Mouse (Mus musculus) hindbrain, embryonic 14.5 days (tissue): ENCODE data around the gene Igll1. TPM values are rescaled to one million over a fixed set of nuclear protein-coding genes. Genes with fewer than 3 reads are reported as not detected.

ENCODE experiments used
- ATAC-seq: fragments of 200-750 bp; cut with Nextera tagmentation; 2 replicates; pipeline ENCODE4 v1.8.0; 2017; ENCODE audit warnings: moderate number of reproducible peaks, mild to moderate bottlenecking, moderate TSS enrichment, moderate library complexity; ENCODE audit not compliant: low FRiP score
- DNase-seq: peaks from one replicate; pipeline ENCODE4 v3.0.0-alpha.2; 2015; ENCODE audit warnings: low spot score
- H3K27ac ChIP-seq: fragments of 300-500 bp; sonication (generic); 2 replicates; pipeline ENCODE4 v1.5.1; 2014; ENCODE audit warnings: mild to moderate bottlenecking, moderate library complexity
- H3K27me3 ChIP-seq: fragments of 300-500 bp; sonication (generic); 2 replicates; pipeline ENCODE4 v1.6.1; 2014; ENCODE audit warnings: mild to moderate bottlenecking, low read length, mixed read lengths; ENCODE audit not compliant: control insufficient read depth, insufficient read depth
- H3K36me3 ChIP-seq: fragments of 300-500 bp; sonication (generic); replicated peaks from 2 replicates; pipeline ENCODE4 v1.6.1; 2014; ENCODE audit not compliant: control insufficient read depth, insufficient read depth
- H3K4me1 ChIP-seq: fragments of 300-500 bp; sonication (generic); replicated peaks from 2 replicates; pipeline ENCODE4 v1.6.1; 2014; ENCODE audit warnings: antibody characterized with exemption, low read length, mixed read lengths; ENCODE audit not compliant: control insufficient read depth, insufficient read depth
- H3K4me2 ChIP-seq: fragments of 300-500 bp; sonication (generic); replicated peaks from 2 replicates; pipeline ENCODE4 v1.6.1; 2014; ENCODE audit warnings: mild to moderate bottlenecking, moderate library complexity
- H3K4me3 ChIP-seq: fragments of 300-500 bp; sonication (generic); replicated peaks from 2 replicates; pipeline ENCODE4 v1.5.1; 2014; ENCODE audit warnings: mild to moderate bottlenecking, low read length
- H3K9ac ChIP-seq: fragments of 300-500 bp; sonication (generic); 2 replicates; pipeline ENCODE4 v1.6.1; 2014
- H3K9me3 ChIP-seq: fragments of 300-500 bp; sonication (generic); 2 replicates; pipeline ENCODE4 v1.6.1; 2016; ENCODE audit warnings: low read length; ENCODE audit not compliant: control insufficient read depth
- WGBS: fragments of 180-500 bp; shearing (Covaris S2); extraction: QIAGEN DNeasy Blood & Tissue Kit; methylation state at CpG from one replicate; pipeline ENCODE4 v1.1.7; 2014; 5-methylcytosine and 5-hydroxymethylcytosine counted together
- polyA plus RNA-seq: library from polyadenylated mRNA; unstranded; fragments of >200 nt; fragmentation: Nextera tagmentation; extraction: Ambion mirVana; gene quantifications from 2 replicates; pipeline ENCODE4 v1.2.1, GENCODE M21; 2014

The Igll1 gene
- polyA plus RNA-seq, 1 experiment from 2014 or later: not detected

- no peak overlapping the region for H3K4me3 ChIP-seq
- H3K27me3 ChIP-seq: no peaks in the 10 kb centered on the region
- no peak for ATAC-seq
- peaks cover 4% of the 10 kb centered on the region; the same call in 1 of the 2 replicates for H3K4me1 ChIP-seq
- no peak overlapping the region for H3K9ac ChIP-seq
- no peak overlapping the region for H3K4me2 ChIP-seq
- no peak overlapping the region for H3K27ac ChIP-seq
- no peak for DNase-seq
- WGBS: 92% methylated on average over 7 of the region's 7 CpGs
- H3K36me3 ChIP-seq: peaks cover 69% of the 10 kb centered on the region
- no peaks in the 10 kb centered on the region for H3K9me3 ChIP-seq
Measured at GRCm38 (mm10) chr16:16892366-16892765, 28.6 kb upstream of the Igll1 start.

- ATAC-seq (no peak), DNase-seq (no peak)
- H3K4me2 ChIP-seq: no peak overlapping the region
- no peaks in the 10 kb centered on the region for H3K9me3 ChIP-seq
- no peak overlapping the region for H3K4me3 ChIP-seq
- no peaks in the 10 kb centered on the region for H3K4me1 ChIP-seq
- H3K27me3 ChIP-seq: no peaks in the 10 kb centered on the region
- WGBS: 95% methylated on average over 1 of the region's 1 CpGs
- no peak overlapping the region for H3K9ac ChIP-seq
- H3K27ac ChIP-seq: no peak overlapping the region
- peaks cover 100% of the 10 kb centered on the region for H3K36me3 ChIP-seq
Measured at GRCm38 (mm10) chr16:16888341-16888740, 24.6 kb upstream of the Igll1 start.

GRCm38 (mm10) chr16:16879025-16879424 lies 15.2 kb upstream of the Igll1 start:
- Histone ChIP-seq H3K9me3 (peaks cover 11% of the 10 kb centered on the region; the same call in 1 of the 2 replicates), H3K27me3 (no peaks in the 10 kb centered on the region), H3K9ac (no peak overlapping the region), H3K4me2 (no peak overlapping the region), H3K27ac (no peak overlapping the region), H3K4me3 (no peak overlapping the region), H3K36me3 (peaks cover 86% of the 10 kb centered on the region), H3K4me1 (no peaks in the 10 kb centered on the region)
- ATAC-seq (no peak), DNase-seq (no peak)
- 92% methylated on average over 5 of the region's 5 CpGs for WGBS

- Histone ChIP-seq H3K36me3 (peaks cover 6% of the 10 kb centered on the region), H3K4me1 (peaks cover 8% of the 10 kb centered on the region), H3K4me3 (peak within 1 kb of the TSS; percentile 66), H3K27me3 (no peaks in the 10 kb centered on the region), H3K27ac (peak within 1 kb of the TSS; percentile 91), H3K4me2 (peak within 1 kb of the TSS; percentile 50), H3K9ac (peak within 1 kb of the TSS; percentile 82), H3K9me3 (0 out of 2 replicates have a peak, but pooled peaks cover 1% of the 10 kb centered on the region)
- ATAC-seq (peak; percentile 97), DNase-seq (peak; percentile 94)
- WGBS: under 1% methylated on average over 49 of the region's 49 CpGs
Measured at GRCm38 (mm10) chr16:16870617-16871331, 7.0 kb upstream of the Igll1 start, which contains the start of the genes Top3b and Vpreb1. TSS of gene Top3b (plus strand) at chr16:16870736. TSS of gene Vpreb1 (minus strand) at chr16:16870843.

GRCm38 (mm10) chr16:16870241-16870616 lies 6.4 kb upstream of the Igll1 start:
- no peaks in the 10 kb centered on the region for H3K9me3 ChIP-seq

GRCm38 (mm10) chr16:16865696-16866561 lies 2.1 kb upstream of the Igll1 start:
- no peak for DNase-seq

More at GRCm38 (mm10) chr16:16870241-16870616, 6.4 kb upstream of the Igll1 start:
- WGBS: 35% methylated on average over 7 of the region's 7 CpGs
- Histone ChIP-seq H3K4me2 (peak overlapping the region; percentile 50), H3K27ac (peak overlapping the region; percentile 91), H3K9ac (peak overlapping the region; percentile 82; the same call in 1 of the 2 replicates), H3K27me3 (no peaks in the 10 kb centered on the region), H3K4me3 (peak overlapping the region; percentile 66), H3K4me1 (peaks cover 8% of the 10 kb centered on the region), H3K36me3 (peaks cover 3% of the 10 kb centered on the region; the same call in 1 of the 2 replicates)
- DNase-seq (no peak), ATAC-seq (peak; percentile 56)

GRCm38 (mm10) chr16:16865217-16865616 lies 1.4 kb upstream of the Igll1 start:
- ATAC-seq: no peak
- no peak overlapping the region for H3K27ac ChIP-seq

More at GRCm38 (mm10) chr16:16865696-16866561, 2.1 kb upstream of the Igll1 start:
- no peak overlapping the region for H3K9ac ChIP-seq
- no peak overlapping the region for H3K4me3 ChIP-seq
- ATAC-seq: no peak
- WGBS: 66% methylated on average over 4 of the region's 5 CpGs
- H3K4me2 ChIP-seq: no peak overlapping the region
- H3K9me3 ChIP-seq: no peaks in the 10 kb centered on the region
- H3K4me1 ChIP-seq: no peaks in the 10 kb centered on the region
- no peaks in the 10 kb centered on the region for H3K36me3 ChIP-seq
- H3K27me3 ChIP-seq: no peaks in the 10 kb centered on the region
- H3K27ac ChIP-seq: no peak overlapping the region

GRCm38 (mm10) chr16:16862288-16862687 lies 1.5 kb downstream of the Igll1 start:
- Histone ChIP-seq H3K4me2 (no peak overlapping the region), H3K9me3 (no peaks in the 10 kb centered on the region), H3K9ac (no peak overlapping the region), H3K27me3 (no peaks in the 10 kb centered on the region), H3K36me3 (no peaks in the 10 kb centered on the region), H3K4me1 (no peaks in the 10 kb centered on the region), H3K27ac (no peak overlapping the region), H3K4me3 (no peak overlapping the region)
- ATAC-seq (no peak), DNase-seq (peak; percentile 0)
- 84% methylated on average over 3 of the region's 3 CpGs for WGBS

More at GRCm38 (mm10) chr16:16865217-16865616, 1.4 kb upstream of the Igll1 start:
- no peak overlapping the region for H3K4me3 ChIP-seq
- no peak overlapping the region for H3K4me2 ChIP-seq
- H3K9ac ChIP-seq: no peak overlapping the region
- H3K27me3 ChIP-seq: no peaks in the 10 kb centered on the region
- no peak for DNase-seq
- no peaks in the 10 kb centered on the region for H3K36me3 ChIP-seq
- H3K4me1 ChIP-seq: no peaks in the 10 kb centered on the region
- no peaks in the 10 kb centered on the region for H3K9me3 ChIP-seq
